Mouse (Mus musculus): Measurements from ENCODE around the gene Sash1.

GRCm38 (mm10) chr10:8747450-8748212 lies 138.2 kb downstream of the Sash1 start:
- no peak for TF ChIP-seq POLR2A (IDR thresholded peaks at IDR 0.05; ENCODE audit: extremely low read depth, insufficient read depth, low read length)
- TF ChIP-seq CTCF (IDR thresholded peaks at IDR 0.05; ENCODE audit: low read depth, low read length) = no peak

Measured in liver, adult 2 months (tissue).